Mouse (Mus musculus): Measurements from ENCODE around the gene Dcaf15. TPM values are rescaled to one million over a fixed set of nuclear protein-coding genes. Genes with fewer than 3 reads are reported as not detected.

Gene Dcaf15
- polyA plus RNA-seq, 1 experiment from 2014 or later: 11.0 TPM

- H3K27ac ChIP-seq (ENCODE audit: low read length): no peak overlapping the region
- no peak overlapping the region for H3K4me3 ChIP-seq (ENCODE audit: low read length)
- no peaks in the 10 kb centered on the region for H3K36me3 ChIP-seq (ENCODE audit: insufficient read depth, low read length)
- no peaks in the 10 kb centered on the region for H3K27me3 ChIP-seq (ENCODE audit: insufficient read depth, low read length)
- WGBS: 13% methylated on average over 1 of the region's 1 CpGs
- H3K9me3 ChIP-seq (ENCODE audit: low read length): no peaks in the 10 kb centered on the region
- H3K4me2 ChIP-seq (replicated peaks; ENCODE audit: low read depth, low read length): no peak overlapping the region
- ATAC-seq (ENCODE audit: low FRiP score, low TSS enrichment): no peak
- peaks cover 53% of the 10 kb centered on the region for H3K4me1 ChIP-seq (ENCODE audit: insufficient read depth, low read length)
- 0 out of 2 replicates have a peak overlapping the region, but pooled peaks have one; percentile 32 for H3K9ac ChIP-seq (replicated peaks; ENCODE audit: low read length)
These were observed 35.4 kb downstream of the Dcaf15 start for GRCm38 (mm10) chr8:84069169-84069568.

- H3K4me3 ChIP-seq (ENCODE audit: low read length): no peak overlapping the region
- H3K27ac ChIP-seq (ENCODE audit: low read length): 0 out of 2 replicates have a peak overlapping the region, but pooled peaks have one; percentile 17
- H3K4me2 ChIP-seq (replicated peaks; ENCODE audit: low read depth, low read length): peak overlapping the region; percentile 62
- H3K4me1 ChIP-seq (ENCODE audit: insufficient read depth, low read length): peaks cover 53% of the 10 kb centered on the region
- ATAC-seq (ENCODE audit: low FRiP score, low TSS enrichment): no peak
- H3K9ac ChIP-seq (replicated peaks; ENCODE audit: low read length): no peak overlapping the region
- 43% methylated on average over 12 of the region's 12 CpGs for WGBS
- no peaks in the 10 kb centered on the region for H3K27me3 ChIP-seq (ENCODE audit: insufficient read depth, low read length)
- no peaks in the 10 kb centered on the region for H3K9me3 ChIP-seq (ENCODE audit: low read length)
- H3K36me3 ChIP-seq (ENCODE audit: insufficient read depth, low read length): no peaks in the 10 kb centered on the region
These were observed 36.1 kb downstream of the Dcaf15 start for GRCm38 (mm10) chr8:84068316-84069035.

- no peaks in the 10 kb centered on the region for H3K9me3 ChIP-seq (ENCODE audit: low read length)
- peak overlapping the region; percentile 62 for H3K4me2 ChIP-seq (replicated peaks; ENCODE audit: low read depth, low read length)
- H3K27ac ChIP-seq (ENCODE audit: low read length): 0 out of 2 replicates have a peak overlapping the region, but pooled peaks have one; percentile 6
- no peaks in the 10 kb centered on the region for H3K27me3 ChIP-seq (ENCODE audit: insufficient read depth, low read length)
- H3K4me3 ChIP-seq (ENCODE audit: low read length): peak overlapping the region; percentile 93
- H3K9ac ChIP-seq (replicated peaks; ENCODE audit: low read length): peak overlapping the region; percentile 55; the same call in 1 of the 2 replicates
- peaks cover 47% of the 10 kb centered on the region for H3K4me1 ChIP-seq (ENCODE audit: insufficient read depth, low read length)
- WGBS: 72% methylated on average over 7 of the region's 7 CpGs
- ATAC-seq (ENCODE audit: low FRiP score, low TSS enrichment): no peak
- H3K36me3 ChIP-seq (ENCODE audit: insufficient read depth, low read length): no peaks in the 10 kb centered on the region
These were observed 36.7 kb downstream of the Dcaf15 start for GRCm38 (mm10) chr8:84067911-84068310.

GRCm38 (mm10) chr8:84067047-84067573 lies 37.5 kb downstream of the Dcaf15 start:
- H3K4me3 ChIP-seq (ENCODE audit: low read length): peak overlapping the region; percentile 93
- peak overlapping the region; percentile 62 for H3K4me2 ChIP-seq (replicated peaks; ENCODE audit: low read depth, low read length)
- H3K27me3 ChIP-seq (ENCODE audit: insufficient read depth, low read length): no peaks in the 10 kb centered on the region
- 0% methylated on average over 32 of the region's 58 CpGs for WGBS
- H3K9me3 ChIP-seq (ENCODE audit: low read length): no peaks in the 10 kb centered on the region
- H3K9ac ChIP-seq (replicated peaks; ENCODE audit: low read length): peak overlapping the region; percentile 96
- H3K4me1 ChIP-seq (ENCODE audit: insufficient read depth, low read length): peaks cover 40% of the 10 kb centered on the region
- peak overlapping the region; percentile 98 for H3K27ac ChIP-seq (ENCODE audit: low read length)
- peak; percentile 60 for ATAC-seq (ENCODE audit: low FRiP score, low TSS enrichment)
- H3K36me3 ChIP-seq (ENCODE audit: insufficient read depth, low read length): no peaks in the 10 kb centered on the region

- WGBS: under 1% methylated on average over 51 of the region's 51 CpGs
- Histone ChIP-seq H3K4me1 (ENCODE audit: insufficient read depth, low read length) (peaks cover 35% of the 10 kb centered on the region), H3K4me3 (ENCODE audit: low read length) (peak within 1 kb of the TSS; percentile 93), H3K4me2 (replicated peaks; ENCODE audit: low read depth, low read length) (peak within 1 kb of the TSS; percentile 88), H3K9me3 (ENCODE audit: low read length) (no peaks in the 10 kb centered on the region), H3K9ac (replicated peaks; ENCODE audit: low read length) (peak within 1 kb of the TSS; percentile 96), H3K27ac (ENCODE audit: low read length) (peak within 1 kb of the TSS; percentile 98), H3K27me3 (ENCODE audit: insufficient read depth, low read length) (no peaks in the 10 kb centered on the region), H3K36me3 (ENCODE audit: insufficient read depth, low read length) (no peaks in the 10 kb centered on the region)
- peak; percentile 99 for ATAC-seq (ENCODE audit: low FRiP score, low TSS enrichment)
These were observed 38.2 kb downstream of the Dcaf15 start, which contains the start of gene Rfx1 for GRCm38 (mm10) chr8:84066291-84066930. Gene Rfx1 (plus strand): TSS chr8:84066834.

- Histone ChIP-seq H3K9ac (replicated peaks; ENCODE audit: low read length) (peak overlapping the region; percentile 81), H3K27me3 (ENCODE audit: insufficient read depth, low read length) (no peaks in the 10 kb centered on the region), H3K36me3 (ENCODE audit: insufficient read depth, low read length) (no peaks in the 10 kb centered on the region), H3K4me1 (ENCODE audit: insufficient read depth, low read length) (peaks cover 32% of the 10 kb centered on the region), H3K4me2 (replicated peaks; ENCODE audit: low read depth, low read length) (peak overlapping the region; percentile 88), H3K27ac (ENCODE audit: low read length) (peak overlapping the region; percentile 93), H3K9me3 (ENCODE audit: low read length) (no peaks in the 10 kb centered on the region), H3K4me3 (ENCODE audit: low read length) (peak overlapping the region; percentile 66)
- 21% methylated on average over 5 of the region's 5 CpGs for WGBS
- ATAC-seq (ENCODE audit: low FRiP score, low TSS enrichment): no peak
These were observed 39.0 kb downstream of the Dcaf15 start for GRCm38 (mm10) chr8:84065457-84066072.

GRCm38 (mm10) chr8:84065037-84065436 lies 39.5 kb downstream of the Dcaf15 start, which contains the start of gene Gm10643:
Gene Gm10643 (minus strand): TSS chr8:84065137.
- H3K4me2 ChIP-seq (replicated peaks; ENCODE audit: low read depth, low read length): peak within 1 kb of the TSS; percentile 88
- 92% methylated on average over 1 of the region's 1 CpGs for WGBS

GRCm38 (mm10) chr8:84063861-84064610 lies 40.5 kb downstream of the Dcaf15 start:
- WGBS: 66% methylated on average over 8 of the region's 8 CpGs

More at GRCm38 (mm10) chr8:84065037-84065436, 39.5 kb downstream of the Dcaf15 start, which contains the start of gene Gm10643:
- peak within 1 kb of the TSS; percentile 66 for H3K4me3 ChIP-seq (ENCODE audit: low read length)
- no peak for ATAC-seq (ENCODE audit: low FRiP score, low TSS enrichment)
- H3K4me1 ChIP-seq (ENCODE audit: insufficient read depth, low read length): peaks cover 32% of the 10 kb centered on the region
- H3K27me3 ChIP-seq (ENCODE audit: insufficient read depth, low read length): no peaks in the 10 kb centered on the region
- no peaks in the 10 kb centered on the region for H3K36me3 ChIP-seq (ENCODE audit: insufficient read depth, low read length)
- peak within 1 kb of the TSS; percentile 81 for H3K9ac ChIP-seq (replicated peaks; ENCODE audit: low read length)
- H3K9me3 ChIP-seq (ENCODE audit: low read length): no peaks in the 10 kb centered on the region
- H3K27ac ChIP-seq (ENCODE audit: low read length): peak within 1 kb of the TSS; percentile 93

GRCm38 (mm10) chr8:84060245-84060644 lies 44.3 kb downstream of the Dcaf15 start:
- H3K9me3 ChIP-seq (ENCODE audit: low read length): no peaks in the 10 kb centered on the region
- no peak for ATAC-seq (ENCODE audit: low FRiP score, low TSS enrichment)
- no peaks in the 10 kb centered on the region for H3K27me3 ChIP-seq (ENCODE audit: insufficient read depth, low read length)
- H3K4me2 ChIP-seq (replicated peaks; ENCODE audit: low read depth, low read length): no peak overlapping the region
- H3K27ac ChIP-seq (ENCODE audit: low read length): no peak overlapping the region
- no peaks in the 10 kb centered on the region for H3K4me1 ChIP-seq (ENCODE audit: insufficient read depth, low read length)
- WGBS: 83% methylated on average over 2 of the region's 2 CpGs
- no peak overlapping the region for H3K9ac ChIP-seq (replicated peaks; ENCODE audit: low read length)
- no peaks in the 10 kb centered on the region for H3K36me3 ChIP-seq (ENCODE audit: insufficient read depth, low read length)
- no peak overlapping the region for H3K4me3 ChIP-seq (ENCODE audit: low read length)

More at GRCm38 (mm10) chr8:84063861-84064610, 40.5 kb downstream of the Dcaf15 start:
- H3K9me3 ChIP-seq (ENCODE audit: low read length): no peaks in the 10 kb centered on the region
- no peak overlapping the region for H3K9ac ChIP-seq (replicated peaks; ENCODE audit: low read length)
- no peak overlapping the region for H3K4me2 ChIP-seq (replicated peaks; ENCODE audit: low read depth, low read length)
- H3K27ac ChIP-seq (ENCODE audit: low read length): no peak overlapping the region
- no peaks in the 10 kb centered on the region for H3K27me3 ChIP-seq (ENCODE audit: insufficient read depth, low read length)
- H3K36me3 ChIP-seq (ENCODE audit: insufficient read depth, low read length): no peaks in the 10 kb centered on the region
- peaks cover 23% of the 10 kb centered on the region for H3K4me1 ChIP-seq (ENCODE audit: insufficient read depth, low read length)
- no peak overlapping the region for H3K4me3 ChIP-seq (ENCODE audit: low read length)
- ATAC-seq (ENCODE audit: low FRiP score, low TSS enrichment): no peak
